Mouse (Mus musculus): Measurements from ENCODE around the gene Map3k19. TPM values are rescaled to one million over a fixed set of nuclear protein-coding genes. Genes with fewer than 3 reads are reported as not detected.

Map3k19 gene
- polyA plus RNA-seq, 1 experiment from 2014 or later, result 0.69 TPM

GRCm38 (mm10) chr1:127766741-127767140 is 88.1 kb downstream of the Map3k19 start:
- Histone ChIP-seq H3K4me3 (no peak overlapping the region), H3K36me3 (no peaks in the 10 kb centered on the region), H3K4me2 (no peak overlapping the region), H3K4me1 (replicated peaks) (no peaks in the 10 kb centered on the region), H3K9me3 (no peaks in the 10 kb centered on the region), H3K27me3 (no peaks in the 10 kb centered on the region), H3K9ac (no peak overlapping the region), H3K27ac (replicated peaks) (no peak overlapping the region)
- WGBS, result 92% methylated on average over 2 of the region's 2 CpGs
- no peak for ATAC-seq (ENCODE audit: low FRiP score, low read depth)

- H3K27me3 ChIP-seq, result no peaks in the 10 kb centered on the region
- ATAC-seq (ENCODE audit: low FRiP score, low read depth), result no peak
- no peak overlapping the region for H3K9ac ChIP-seq
- no peaks in the 10 kb centered on the region for H3K36me3 ChIP-seq
- WGBS, result 60% methylated on average over 2 of the region's 2 CpGs
- H3K27ac ChIP-seq (replicated peaks), result no peak overlapping the region
- no peaks in the 10 kb centered on the region for H3K4me1 ChIP-seq (replicated peaks)
- no peak overlapping the region for H3K4me3 ChIP-seq
- no peak overlapping the region for H3K4me2 ChIP-seq
- no peaks in the 10 kb centered on the region for H3K9me3 ChIP-seq
Observed at GRCm38 (mm10) chr1:127765468-127765867, 89.4 kb downstream of the Map3k19 start.

Other genes starting within 250 kb of the Map3k19 start
- 49.5 and 56.9 TPM in 2 replicates for gene Tmem163, start 175.5 kb downstream of the Map3k19 start, polyA plus RNA-seq (2015; fragmentation: Nextera tagmentation; extraction: Ambion mirVana)
- 0.08 and 0.12 TPM in 2 replicates for gene Acmsd, start 125.6 kb downstream of the Map3k19 start, polyA plus RNA-seq (2015; fragmentation: Nextera tagmentation; extraction: Ambion mirVana)
- gene Ccnt2, start 80.9 kb downstream of the Map3k19 start, polyA plus RNA-seq (2015; fragmentation: Nextera tagmentation; extraction: Ambion mirVana), result 84.5 and 86.7 TPM in 2 replicates
- 20.0 and 22.5 TPM in 2 replicates for gene Rab3gap1, start 13.7 kb upstream of the Map3k19 start, polyA plus RNA-seq (2015; fragmentation: Nextera tagmentation; extraction: Ambion mirVana)
- 3.6 and 4.4 TPM in 2 replicates for gene Zranb3, start 248.0 kb upstream of the Map3k19 start, polyA plus RNA-seq (2015; fragmentation: Nextera tagmentation; extraction: Ambion mirVana)
- 77.8 and 89.2 TPM in 2 replicates for gene R3hdm1, start 248.3 kb upstream of the Map3k19 start, polyA plus RNA-seq (2015; fragmentation: Nextera tagmentation; extraction: Ambion mirVana)